Mouse (Mus musculus): Measurements from ENCODE around the gene Aurka.

GRCm38 (mm10) chr2:172401116-172401825 is 30.9 kb upstream of the Aurka start:
- no peak for TF ChIP-seq CTCF (IDR thresholded peaks at IDR 0.05; ENCODE audit: control insufficient read depth, insufficient read depth, insufficient read length)
- TF ChIP-seq MYOD1 (IDR thresholded peaks at IDR 0.05; ENCODE audit: control insufficient read depth, insufficient read length, low read depth), result no peak
- TF ChIP-seq MAX (IDR thresholded peaks at IDR 0.05), result no peak
- no peak for TF ChIP-seq USF1 (IDR thresholded peaks at IDR 0.05; ENCODE audit: low read depth)
- no peak for TF ChIP-seq CEBPB (IDR thresholded peaks at IDR 0.05; ENCODE audit: low read depth)
